Mouse (Mus musculus) MEL (cell line): ENCODE results near the gene Galns. TPM values are rescaled to one million over a fixed set of nuclear protein-coding genes. Genes with fewer than 3 reads are reported as not detected.

Experiments used
- DNase-seq: peaks from one replicate; pipeline ENCODE4 v3.0.0; 2011; ENCODE audit warnings: low read depth, low spot score
- H3K27ac ChIP-seq: 2 replicates; pipeline ENCODE4 v1.5.1; 2012; ENCODE audit warnings: low read depth, mild to moderate bottlenecking, control low read depth, low read length, moderate library complexity; ENCODE audit not compliant: control insufficient read depth
- H3K27me3 ChIP-seq, 2 experiments: fragments of 150-350 bp in 1 of 2; sonication (generic) in 1 of 2; 2 replicates each; pipeline ENCODE4 v1.6.1; 2012; ENCODE audit warnings: low read length in 2 of 2, mild to moderate bottlenecking in 2 of 2, improper control_type of control experiment in 1 of 2, moderate library complexity in 1 of 2; ENCODE audit not compliant: insufficient read depth in 2 of 2, control insufficient read depth in 1 of 2
- H3K36me3 ChIP-seq, 2 experiments: 2 replicates each; pipeline ENCODE4 v1.6.1; 2012 to 2014; ENCODE audit warnings: low read length in 2 of 2, improper control_type of control experiment in 1 of 2, inconsistent platforms in 1 of 2, mild to moderate bottlenecking in 1 of 2; ENCODE audit not compliant: insufficient read depth in 2 of 2, control insufficient read depth in 1 of 2
- H3K4me1 ChIP-seq, 2 experiments: fragments of 150-350 bp in 1 of 2; sonication (generic) in 1 of 2; 2 replicates each; pipeline ENCODE4 v1.6.1; 2012; ENCODE audit warnings: low read length in 2 of 2, improper control_type of control experiment in 1 of 2, mild to moderate bottlenecking in 1 of 2; ENCODE audit not compliant: insufficient read depth in 2 of 2, control insufficient read depth in 1 of 2
- H3K4me3 ChIP-seq, 2 experiments: fragments of 150-350 bp in 1 of 2; sonication (generic) in 1 of 2; 2 replicates each; pipeline ENCODE4 v1.5.1; 2012; ENCODE audit warnings: low read depth in 2 of 2, low read length in 2 of 2, mild to moderate bottlenecking in 2 of 2, moderate library complexity in 2 of 2, control low read depth in 1 of 2, improper control_type of control experiment in 1 of 2; ENCODE audit not compliant: control insufficient read depth in 1 of 2, insufficient read depth in 1 of 2
- H3K79me2 ChIP-seq: 2 replicates; pipeline ENCODE4 v1.6.1; 2012; ENCODE audit warnings: mild to moderate bottlenecking, low read length, moderate library complexity; ENCODE audit not compliant: control insufficient read depth, poor library complexity, insufficient read depth
- H3K9ac ChIP-seq: 2 replicates; pipeline ENCODE4 v1.6.1; 2012; ENCODE audit warnings: low read depth, mild to moderate bottlenecking, control low read depth, low read length, moderate library complexity; ENCODE audit not compliant: control insufficient read depth, poor library complexity, severe bottlenecking
- H3K9me3 ChIP-seq: fragments of 150-350 bp; sonication (generic); replicated peaks from 2 replicates; pipeline ENCODE4 v1.6.1; 2012; ENCODE audit warnings: mild to moderate bottlenecking, low read length, improper control_type of control experiment, moderate library complexity; ENCODE audit not compliant: insufficient read depth
- BHLHE40 ChIP-seq: IDR thresholded peaks from 2 replicates; pipeline ENCODE4 v1.6.1; 2012; ENCODE audit warnings: low read depth, mild to moderate bottlenecking, inconsistent platforms, low read length, improper control_type of control experiment, borderline replicate concordance
- CTCF ChIP-seq, 3 experiments: IDR thresholded peaks in 2 of 3; conservative IDR thresholded peaks in 1 of 3; 2 replicates each; pipeline ENCODE4 v1.5.1; 2011 to 2012; ENCODE audit warnings: low read length in 3 of 3, low read depth in 2 of 3, mild to moderate bottlenecking in 2 of 3, improper control_type of control experiment in 1 of 3, inconsistent platforms in 1 of 3, mixed read lengths in 1 of 3, moderate library complexity in 1 of 3; ENCODE audit not compliant: control insufficient read depth in 1 of 3, insufficient read depth in 1 of 3, poor library complexity in 1 of 3, severe bottlenecking in 1 of 3
- EP300 ChIP-seq, 2 experiments: IDR thresholded peaks; 2 replicates each; pipeline ENCODE4 v1.6.1; 2011; ENCODE audit warnings: improper control_type of control experiment in 2 of 2, low read length in 2 of 2, low read depth in 1 of 2, mild to moderate bottlenecking in 1 of 2
- ETS1 ChIP-seq: IDR thresholded peaks from 2 replicates; pipeline ENCODE4 v1.6.1; 2012; ENCODE audit warnings: low read depth, mild to moderate bottlenecking, inconsistent platforms, low read length, improper control_type of control experiment, moderate library complexity
- GATA1 ChIP-seq: IDR thresholded peaks from 2 replicates; pipeline ENCODE4 v1.6.1; 2011; ENCODE audit warnings: low read depth, low read length, improper control_type of control experiment
- MAZ ChIP-seq: IDR thresholded peaks from 2 replicates; pipeline ENCODE4 v1.6.1; 2012; ENCODE audit warnings: low read depth, mild to moderate bottlenecking, inconsistent platforms, low read length, improper control_type of control experiment
- MEF2A ChIP-seq: IDR thresholded peaks from 2 replicates; pipeline ENCODE4 v1.6.1; 2014; ENCODE audit warnings: low read depth, mild to moderate bottlenecking, inconsistent platforms, low read length, improper control_type of control experiment; ENCODE audit not compliant: poor library complexity, insufficient replicate concordance, severe bottlenecking; ENCODE audit errors: extremely low read depth
- MYB ChIP-seq: IDR thresholded peaks from 2 replicates; pipeline ENCODE4 v1.6.1; 2011; ENCODE audit warnings: mild to moderate bottlenecking, low read depth, low read length, improper control_type of control experiment
- MYC ChIP-seq: IDR thresholded peaks from 2 replicates; pipeline ENCODE4 v1.6.1; 2011; ENCODE audit warnings: low read depth, mild to moderate bottlenecking, low read length, improper control_type of control experiment, moderate library complexity
- POLR2A ChIP-seq, 2 experiments: IDR thresholded peaks; 2 replicates each; pipeline ENCODE4 v1.6.1; 2011 to 2012; ENCODE audit warnings: low read length in 2 of 2, mild to moderate bottlenecking in 2 of 2, control low read depth in 1 of 2, improper control_type of control experiment in 1 of 2, low read depth in 1 of 2, moderate library complexity in 1 of 2; ENCODE audit not compliant: control insufficient read depth in 1 of 2, insufficient read depth in 1 of 2, poor library complexity in 1 of 2
- POLR2AphosphoS2 ChIP-seq: IDR thresholded peaks from 2 replicates; pipeline ENCODE4 v1.6.1; 2011; ENCODE audit warnings: low read length, improper control_type of control experiment
- POLR2AphosphoS5 ChIP-seq: IDR thresholded peaks from 2 replicates; pipeline ENCODE4 v1.6.1; 2012; ENCODE audit warnings: low read depth, borderline replicate concordance, mild to moderate bottlenecking, inconsistent platforms, low read length, moderate library complexity, mixed read lengths
- SMC3 ChIP-seq: IDR thresholded peaks from 2 replicates; pipeline ENCODE4 v1.6.1; 2011; ENCODE audit warnings: low read depth, low read length, improper control_type of control experiment
- TAL1 ChIP-seq: IDR thresholded peaks from 2 replicates; pipeline ENCODE4 v1.6.1; 2012; ENCODE audit warnings: mild to moderate bottlenecking, inconsistent platforms, low read length, moderate library complexity, mixed read lengths
- TCF12 ChIP-seq: IDR thresholded peaks from 2 replicates; pipeline ENCODE4 v1.6.1; 2014; ENCODE audit warnings: low read depth, mild to moderate bottlenecking, inconsistent platforms, low read length, improper control_type of control experiment, moderate library complexity
- UBTF ChIP-seq: IDR thresholded peaks from 2 replicates; pipeline ENCODE4 v1.6.1; 2012; ENCODE audit warnings: low read depth, mild to moderate bottlenecking, inconsistent platforms, low read length, improper control_type of control experiment, moderate library complexity, borderline replicate concordance; ENCODE audit not compliant: insufficient read depth
- USF1 ChIP-seq: IDR thresholded peaks from 2 replicates; pipeline ENCODE4 v1.6.1; 2014; ENCODE audit warnings: low read depth, mild to moderate bottlenecking, inconsistent platforms, low read length, improper control_type of control experiment, moderate library complexity
- ZNF384 ChIP-seq: IDR thresholded peaks from 2 replicates; pipeline ENCODE4 v1.6.1; 2012; ENCODE audit warnings: low read depth, mild to moderate bottlenecking, inconsistent platforms, low read length, improper control_type of control experiment
- polyA plus RNA-seq, 2 experiments: library from polyadenylated mRNA; stranded (reverse) in 1 of 2; unstranded in 1 of 2; fragments of >175 nt in 1 of 2; fragments of >200 nt in 1 of 2; gene quantifications; 2 replicates each; pipeline versions ENCODE4 v1.2.1 to v1.2.4; 2012; ENCODE audit warnings: low replicate concordance in 2 of 2, low read depth in 1 of 2; ENCODE audit not compliant: insufficient read length in 2 of 2, insufficient read depth in 1 of 2, missing spikeins in 1 of 2
- total RNA-seq: library from RNA; depleted of rRNA; stranded (reverse); fragments of 300-350 nt; gene quantifications from 2 replicates; pipeline ENCODE4 v1.2.3, GENCODE M21; 2012

Galns gene
- total and polyA plus RNA-seq, 3 experiments, result 1.7 to 3.0 TPM; not detected in 1

- peaks cover 69% of the 10 kb centered on the region for H3K79me2 ChIP-seq
- H3K36me3 ChIP-seq, result peaks cover 18 to 30% of the 10 kb centered on the region in 2 experiments
- peaks cover 12 to 26% of the 10 kb centered on the region in 2 experiments for H3K4me1 ChIP-seq
- H3K9me3 ChIP-seq, result no peaks in the 10 kb centered on the region
- no peak for TF ChIP-seq MEF2A
- no peak for TF ChIP-seq ZNF384
- no peak for TF ChIP-seq POLR2AphosphoS5
- no peak for TF ChIP-seq MAZ
- TF ChIP-seq, all 39 proteins: peak for 0
- Histone ChIP-seq H3K9ac (no peak overlapping the region), H3K27me3 (no peaks in the 10 kb centered on the region), H3K4me3 (no peak overlapping the region), H3K27ac (no peak overlapping the region)
- no peak for DNase-seq
Measured at GRCm38 (mm10) chr8:122658149-122658806, 47.0 kb upstream of the Galns start.

- Histone ChIP-seq H3K4me3 (no peak overlapping the region), H3K9ac (no peak overlapping the region), H3K79me2 (peaks cover 55% of the 10 kb centered on the region), H3K4me1 (peaks cover 12 to 26% of the 10 kb centered on the region in 2 experiments), H3K9me3 (no peaks in the 10 kb centered on the region), H3K27ac (peak overlapping the region; percentile 26), H3K36me3 (peaks cover 18 to 29% of the 10 kb centered on the region in 2 experiments), H3K27me3 (no peaks in the 10 kb centered on the region)
- peak; percentile 62 for DNase-seq
- TF ChIP-seq SMC3 (no peak; the same call in 1 of the 2 replicates), MYB (peak; percentile 6; the same call in 1 of the 2 replicates), EP300 (IDR thresholded peaks at IDR 0.05; ENCODE audit: low read depth in 1 of 2, low read length in 2 of 2) (peak; percentile 70 to 83), BHLHE40 (no peak), MAZ (no peak), UBTF (no peak), ETS1 (peak; percentile 75), MEF2A (peak; percentile 45; the same call in 1 of the 2 replicates), POLR2A (IDR thresholded peaks at IDR 0.05; ENCODE audit: control insufficient read depth in 1 of 2, insufficient read depth in 1 of 2, low read depth in 1 of 2, low read length in 2 of 2, poor library complexity in 1 of 2) (peak in 1 of 2 experiments; percentile 51; a peak in 2 of 4 replicates), USF1 (0 out of 2 replicates have a peak, but pooled peaks have one; percentile 26), TCF12 (peak; percentile 83), TAL1 (peak; percentile 72), MYC (no peak), POLR2AphosphoS2 (peak; percentile 30; the same call in 1 of the 2 replicates), GATA1 (peak; percentile 66), POLR2AphosphoS5 (0 out of 2 replicates have a peak, but pooled peaks have one; percentile 55), CTCF (IDR thresholded peaks at IDR 0.05 in 2 of 3, conservative IDR thresholded peaks at IDR 0.05 in 1 of 3; ENCODE audit: control insufficient read depth in 1 of 3, insufficient read depth in 1 of 3, low read depth in 2 of 3, low read length in 3 of 3, poor library complexity in 1 of 3, severe bottlenecking in 1 of 3) (no peak; a peak in 1 of 6 replicates)
Measured at GRCm38 (mm10) chr8:122656056-122656999, 45.1 kb upstream of the Galns start.
